Mouse (Mus musculus): ENCODE measurements around the gene Eif2ak4. TPM values are rescaled to one million over a fixed set of nuclear protein-coding genes. Genes with fewer than 3 reads are reported as not detected.

The Eif2ak4 gene
- polyA plus RNA-seq, 1 experiment, result 2.9 TPM

DNA sequence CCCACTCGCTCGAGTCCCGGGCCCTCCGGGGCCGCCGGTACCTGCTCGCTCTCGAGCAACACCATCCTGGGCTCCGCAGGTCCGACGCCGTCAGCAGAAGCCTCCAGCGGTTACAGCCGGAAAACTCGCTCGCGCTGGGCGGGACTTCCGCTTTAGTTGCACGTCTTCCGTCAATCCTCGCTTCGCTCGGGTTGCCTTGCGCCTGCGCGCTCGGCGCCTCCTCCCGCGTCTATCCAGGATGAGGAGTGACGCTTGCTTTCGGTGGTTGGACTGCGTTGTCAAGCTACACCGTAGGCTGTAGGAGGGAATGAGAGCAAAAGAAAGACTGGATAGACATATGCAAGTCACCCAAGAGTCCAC is 91.1 kb downstream of the Eif2ak4 start, which contains the start of gene Srp14:
Gene Srp14, minus strand, starts transcription at position 162 of the 360 bp plus-strand sequence.
- H3K27me3 ChIP-seq (replicated peaks), result peaks cover 8% of the 10 kb centered on the region
- peak within 1 kb of the TSS; percentile 95 for H3K4me3 ChIP-seq (replicated peaks)
- H3K36me3 ChIP-seq (replicated peaks; ENCODE audit: low read length), result peaks cover 29% of the 10 kb centered on the region
- TF ChIP-seq GATA1 (IDR thresholded peaks at IDR 0.05; ENCODE audit: borderline replicate concordance, low read length) (no peak), FLI1 (IDR thresholded peaks at IDR 0.05; ENCODE audit: low read length) (no peak)
- H3K9me3 ChIP-seq, result no peaks in the 10 kb centered on the region
- peaks cover 41% of the 10 kb centered on the region for H3K4me1 ChIP-seq

DNA sequence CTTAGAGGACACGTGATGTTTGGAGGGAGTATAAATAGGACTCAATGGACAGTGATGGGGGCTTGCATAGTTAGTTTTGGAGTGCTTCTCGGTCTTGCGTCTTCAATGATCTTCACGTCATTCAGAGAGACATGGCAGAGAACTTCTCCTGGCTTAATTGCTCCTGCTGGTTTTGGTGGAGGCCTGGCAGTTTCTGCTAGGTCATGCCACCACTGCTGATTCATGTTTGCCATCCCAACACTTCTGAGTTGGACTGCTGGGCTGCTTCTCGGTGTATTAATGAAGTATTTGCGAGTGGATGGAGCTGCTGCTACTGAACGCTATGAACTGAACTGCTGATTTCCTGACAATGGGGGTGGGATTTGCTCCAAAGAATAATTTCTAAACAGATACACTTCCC is 92.5 kb downstream of the Eif2ak4 start:
- H3K4me3 ChIP-seq (replicated peaks), result no peak overlapping the region
- H3K27me3 ChIP-seq (replicated peaks), result peaks cover 8% of the 10 kb centered on the region
- peaks cover 48% of the 10 kb centered on the region for H3K4me1 ChIP-seq
- TF ChIP-seq GATA1 (IDR thresholded peaks at IDR 0.05; ENCODE audit: borderline replicate concordance, low read length) (no peak), FLI1 (IDR thresholded peaks at IDR 0.05; ENCODE audit: low read length) (no peak)
- H3K9me3 ChIP-seq, result no peaks in the 10 kb centered on the region
- peaks cover 15% of the 10 kb centered on the region for H3K36me3 ChIP-seq (replicated peaks; ENCODE audit: low read length)

DNA sequence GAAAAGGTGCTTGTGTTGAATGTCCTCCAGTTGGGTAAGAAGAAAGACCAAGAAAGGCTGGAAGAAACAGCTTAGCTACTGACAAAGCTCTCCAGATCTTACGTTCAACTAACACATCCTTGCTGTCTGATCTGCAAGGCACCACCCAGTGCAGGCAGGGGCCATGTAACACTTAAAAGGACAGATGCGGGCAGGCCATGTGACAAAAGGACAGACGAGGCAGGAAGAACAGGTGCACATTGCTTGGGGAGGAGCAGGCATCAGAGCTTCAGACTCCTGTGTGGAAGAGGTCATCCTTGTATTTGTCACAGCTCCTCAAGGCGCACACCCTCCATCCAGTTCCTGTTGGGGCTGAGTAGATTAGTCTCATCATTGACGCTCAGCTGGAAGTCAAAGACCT is 94.6 kb downstream of the Eif2ak4 start:
- peaks cover 3% of the 10 kb centered on the region; the same call in 1 of the 2 replicates for H3K9me3 ChIP-seq

DNA sequence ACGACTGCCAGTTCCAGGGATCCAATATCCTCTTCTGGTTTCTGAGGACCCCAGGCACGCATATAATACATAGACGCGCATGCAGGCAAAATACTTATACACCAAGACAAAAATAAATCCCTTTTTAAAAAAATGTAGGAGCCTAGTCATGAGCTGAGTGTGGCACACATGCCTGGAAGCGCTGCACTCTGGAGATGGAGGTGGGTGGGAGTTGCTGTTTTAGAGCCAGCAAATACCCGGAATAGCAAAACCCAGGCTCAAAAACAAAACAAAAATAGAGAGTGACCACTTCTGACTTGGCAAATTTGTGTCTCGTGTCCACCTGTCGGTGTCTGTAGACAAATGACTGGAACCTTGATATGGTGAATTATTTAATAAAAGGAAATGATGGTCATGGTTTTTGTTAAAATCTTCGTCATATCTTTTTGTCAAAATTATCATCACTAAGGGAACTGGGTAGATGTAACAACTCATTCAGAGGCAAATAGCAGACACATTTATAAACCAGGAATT is 96.0 kb downstream of the Eif2ak4 start:
- Histone ChIP-seq H3K27me3 (replicated peaks) (peaks cover 11% of the 10 kb centered on the region), H3K9me3 (peaks cover 3% of the 10 kb centered on the region; the same call in 1 of the 2 replicates), H3K4me1 (peaks cover 62% of the 10 kb centered on the region), H3K4me3 (replicated peaks) (no peak overlapping the region), H3K36me3 (replicated peaks; ENCODE audit: low read length) (no peaks in the 10 kb centered on the region)
- TF ChIP-seq FLI1 (IDR thresholded peaks at IDR 0.05; ENCODE audit: low read length) (no peak), GATA1 (IDR thresholded peaks at IDR 0.05; ENCODE audit: borderline replicate concordance, low read length) (no peak)

More for the DNA sequence above, 94.6 kb downstream of the Eif2ak4 start:
- Histone ChIP-seq H3K4me3 (replicated peaks) (no peak overlapping the region), H3K36me3 (replicated peaks; ENCODE audit: low read length) (peaks cover 3% of the 10 kb centered on the region), H3K4me1 (peaks cover 57% of the 10 kb centered on the region), H3K27me3 (replicated peaks) (peaks cover 8% of the 10 kb centered on the region)
- no peak for TF ChIP-seq FLI1 (IDR thresholded peaks at IDR 0.05; ENCODE audit: low read length)
- TF ChIP-seq GATA1 (IDR thresholded peaks at IDR 0.05; ENCODE audit: borderline replicate concordance, low read length), result no peak

DNA sequence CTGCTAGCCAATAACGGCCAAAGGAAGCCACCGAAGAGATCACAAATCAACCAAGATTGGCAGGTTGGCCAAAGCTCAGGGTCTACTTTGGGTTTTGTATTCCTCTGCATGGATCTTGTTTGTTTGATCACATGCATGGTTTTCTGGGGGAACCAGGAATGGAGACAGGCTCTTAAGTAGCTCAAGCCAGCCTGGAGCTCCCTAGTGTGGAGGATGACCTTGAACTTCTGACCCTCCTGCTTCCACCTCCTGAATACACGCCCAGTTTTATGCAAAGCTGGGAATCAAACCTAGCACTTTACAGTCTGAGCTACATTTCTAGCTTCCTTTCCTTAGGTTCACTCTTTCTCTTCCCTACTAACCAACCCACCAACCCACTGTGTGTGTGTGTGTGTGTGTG is 97.0 kb downstream of the Eif2ak4 start:
- H3K36me3 ChIP-seq (replicated peaks; ENCODE audit: low read length), result no peaks in the 10 kb centered on the region
- no peak overlapping the region for H3K4me3 ChIP-seq (replicated peaks)
- no peak for TF ChIP-seq GATA1 (IDR thresholded peaks at IDR 0.05; ENCODE audit: borderline replicate concordance, low read length)
- no peak for TF ChIP-seq FLI1 (IDR thresholded peaks at IDR 0.05; ENCODE audit: low read length)
- H3K4me1 ChIP-seq, result peaks cover 66% of the 10 kb centered on the region
- H3K27me3 ChIP-seq (replicated peaks), result peaks cover 11% of the 10 kb centered on the region
- H3K9me3 ChIP-seq, result peaks cover 3% of the 10 kb centered on the region; the same call in 1 of the 2 replicates

DNA sequence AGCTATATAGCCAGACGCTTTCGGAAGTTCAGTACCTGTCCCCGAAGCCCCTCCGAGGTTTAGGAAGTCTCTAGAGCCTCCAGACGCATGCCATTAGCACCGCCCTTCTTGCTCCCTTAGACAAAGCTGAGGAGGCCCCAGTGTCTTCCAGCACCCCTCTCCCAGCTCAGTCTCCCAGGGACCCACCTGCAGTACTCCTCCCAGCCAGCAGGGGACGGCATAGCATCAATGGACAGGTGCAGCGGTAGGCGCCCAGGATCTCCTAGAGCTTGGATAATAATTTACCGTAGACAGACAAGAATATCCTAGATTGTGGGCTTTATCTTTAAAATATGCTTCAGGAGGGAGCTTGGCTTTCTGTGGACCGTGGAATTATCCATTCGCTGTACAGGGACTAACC is 98.5 kb downstream of the Eif2ak4 start:
- Histone ChIP-seq H3K36me3 (replicated peaks; ENCODE audit: low read length) (no peaks in the 10 kb centered on the region), H3K27me3 (replicated peaks) (peaks cover 11% of the 10 kb centered on the region), H3K4me1 (peaks cover 68% of the 10 kb centered on the region), H3K4me3 (replicated peaks) (peak overlapping the region; percentile 18), H3K9me3 (peaks cover 3% of the 10 kb centered on the region; the same call in 1 of the 2 replicates)
- TF ChIP-seq GATA1 (IDR thresholded peaks at IDR 0.05; ENCODE audit: borderline replicate concordance, low read length) (no peak), FLI1 (IDR thresholded peaks at IDR 0.05; ENCODE audit: low read length) (no peak)

DNA sequence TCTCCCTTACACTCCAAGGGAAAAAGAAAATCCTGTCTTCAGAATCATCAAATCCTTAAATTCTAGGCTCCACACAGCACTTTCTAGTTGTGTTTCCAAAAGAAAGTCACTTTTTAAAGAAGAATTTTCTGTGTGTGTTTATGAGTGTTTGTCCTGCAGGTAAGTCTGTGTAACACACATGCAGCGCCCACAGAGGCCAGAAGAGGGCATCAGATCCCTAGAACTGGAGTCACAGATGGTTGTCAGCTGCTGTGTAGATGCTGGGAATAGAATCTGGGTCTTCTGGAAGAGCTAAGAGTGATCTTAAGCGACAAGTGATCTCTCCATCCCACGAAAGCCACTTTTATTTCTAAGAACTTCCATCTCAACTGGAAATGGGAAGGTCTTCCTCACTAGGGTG is 99.4 kb downstream of the Eif2ak4 start:
- Histone ChIP-seq H3K9me3 (peaks cover 3% of the 10 kb centered on the region; the same call in 1 of the 2 replicates), H3K36me3 (replicated peaks; ENCODE audit: low read length) (no peaks in the 10 kb centered on the region), H3K4me3 (replicated peaks) (no peak overlapping the region), H3K27me3 (replicated peaks) (peaks cover 11% of the 10 kb centered on the region), H3K4me1 (peaks cover 70% of the 10 kb centered on the region)
- TF ChIP-seq FLI1 (IDR thresholded peaks at IDR 0.05; ENCODE audit: low read length), result no peak
- no peak for TF ChIP-seq GATA1 (IDR thresholded peaks at IDR 0.05; ENCODE audit: borderline replicate concordance, low read length)

DNA sequence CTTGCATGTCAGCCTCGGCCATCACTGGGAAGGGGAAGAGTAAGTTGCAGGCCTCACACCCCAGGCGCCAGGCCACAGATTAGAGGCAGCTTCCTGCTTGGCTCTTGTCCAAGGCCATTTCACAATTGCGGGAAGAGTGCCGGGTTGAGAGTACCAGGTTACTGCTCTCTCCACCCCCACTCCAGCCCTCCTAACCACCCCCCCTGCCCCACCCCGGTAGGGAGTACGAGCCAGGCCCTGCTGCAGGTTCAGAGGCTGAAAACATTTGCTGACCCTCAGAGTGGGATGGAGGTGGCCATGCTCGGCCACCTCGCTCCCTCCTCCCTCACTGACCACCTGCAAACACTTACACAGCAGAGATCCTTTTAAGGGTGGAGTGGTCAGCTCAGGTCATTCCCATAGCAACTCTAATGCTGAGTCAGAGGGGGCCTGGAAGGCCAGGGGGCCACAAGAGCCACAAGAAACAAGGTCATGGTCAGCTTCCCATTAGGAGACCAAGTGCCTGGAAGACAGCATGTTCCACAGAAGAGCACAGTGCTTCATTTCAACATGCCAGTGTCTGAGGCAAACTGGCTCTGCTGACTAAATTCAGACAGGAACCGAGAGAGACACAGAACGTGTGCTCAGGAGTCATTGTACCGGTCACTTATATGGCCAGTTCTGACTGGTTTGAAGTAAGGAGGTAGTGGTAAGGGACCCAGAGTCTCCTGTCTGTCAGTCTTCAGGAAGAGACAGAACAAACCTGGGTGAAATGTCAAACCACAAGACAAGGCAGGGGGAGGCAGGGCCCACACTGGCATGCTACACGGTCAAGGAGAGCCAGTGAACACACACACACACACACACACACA is 102.0 kb downstream of the Eif2ak4 start:
- Histone ChIP-seq H3K27me3 (replicated peaks) (peaks cover 6% of the 10 kb centered on the region), H3K4me3 (replicated peaks) (peak overlapping the region; percentile 83), H3K4me1 (peaks cover 65% of the 10 kb centered on the region), H3K36me3 (replicated peaks; ENCODE audit: low read length) (no peaks in the 10 kb centered on the region), H3K9me3 (peaks cover 3% of the 10 kb centered on the region; the same call in 1 of the 2 replicates)
- TF ChIP-seq FLI1 (IDR thresholded peaks at IDR 0.05; ENCODE audit: low read length) (no peak), GATA1 (IDR thresholded peaks at IDR 0.05; ENCODE audit: borderline replicate concordance, low read length) (no peak)

DNA sequence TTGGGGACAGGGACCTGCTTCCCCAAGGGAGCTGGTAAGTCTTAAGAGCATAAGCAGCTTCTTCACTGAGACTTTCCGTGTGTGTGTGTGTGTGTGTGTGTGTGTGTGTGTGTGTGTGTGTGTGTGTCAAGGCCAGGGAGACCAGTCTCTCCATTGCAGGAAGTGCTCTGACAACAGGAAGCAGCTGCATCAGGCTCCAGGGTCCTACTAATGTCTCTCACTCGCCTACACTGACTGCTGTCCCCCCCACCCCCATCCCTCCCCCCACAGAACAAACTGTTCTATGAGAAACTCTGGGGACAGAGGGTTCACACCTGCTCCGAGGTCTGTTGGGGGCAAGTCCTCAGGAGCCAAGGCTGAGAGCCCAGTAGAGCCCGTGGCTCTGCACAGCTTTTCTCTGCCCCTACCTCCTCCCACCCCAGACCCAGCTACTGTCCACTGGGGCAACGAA is 102.9 kb downstream of the Eif2ak4 start:
- TF ChIP-seq FLI1 (IDR thresholded peaks at IDR 0.05; ENCODE audit: low read length) (no peak), GATA1 (IDR thresholded peaks at IDR 0.05; ENCODE audit: borderline replicate concordance, low read length) (no peak)
- peaks cover 58% of the 10 kb centered on the region for H3K4me1 ChIP-seq
- no peaks in the 10 kb centered on the region for H3K36me3 ChIP-seq (replicated peaks; ENCODE audit: low read length)
- peaks cover 3% of the 10 kb centered on the region; the same call in 1 of the 2 replicates for H3K9me3 ChIP-seq
- peaks cover 11% of the 10 kb centered on the region for H3K27me3 ChIP-seq (replicated peaks)
- peak overlapping the region; percentile 83 for H3K4me3 ChIP-seq (replicated peaks)
